Mouse (Mus musculus): ENCODE measurements around the gene Camk2n1. TPM values are rescaled to one million over a fixed set of nuclear protein-coding genes. Genes with fewer than 3 reads are reported as not detected.
"Not testable (repeated sequence)": the region's sequence is repeated elsewhere in the genome, so short reads cannot be mapped to it uniquely, and the experiment has no call there.

Camk2n1 gene
- polyA plus RNA-seq, 1 experiment from 2014 or later: 7.5 TPM

DNA sequence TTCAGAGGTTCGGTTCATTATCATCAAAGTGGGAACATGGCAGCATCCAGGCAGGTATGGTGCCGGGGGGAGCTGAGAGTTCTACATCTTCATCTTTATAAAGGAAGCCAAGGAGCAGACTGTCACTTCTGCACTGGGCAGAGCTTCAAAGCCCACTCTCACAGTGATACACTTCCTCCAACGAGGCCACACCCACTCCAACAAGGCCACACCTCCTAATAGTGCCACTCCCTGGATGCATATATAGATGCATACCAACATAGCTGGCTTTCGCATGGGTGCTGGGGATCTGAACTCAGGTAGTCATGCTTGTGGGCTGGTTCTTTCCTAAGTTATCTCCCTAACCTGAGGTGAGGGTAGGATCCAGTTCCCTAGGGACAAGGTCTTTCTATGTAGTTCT lies 36.2 kb upstream of the Camk2n1 start:
- DNase-seq (ENCODE audit: low spot score): no peak
- Histone ChIP-seq H3K9ac (ENCODE audit: low read length) (no peak overlapping the region), H3K9me3 (replicated peaks; ENCODE audit: control insufficient read depth, low read length) (no peaks in the 10 kb centered on the region), H3K27ac (ENCODE audit: low read depth, low read length) (no peak overlapping the region), H3K4me2 (ENCODE audit: low read length) (no peak overlapping the region), H3K4me3 (ENCODE audit: low read depth, low read length) (no peak overlapping the region), H3K36me3 (ENCODE audit: control insufficient read depth, insufficient read depth, low read length) (no peaks in the 10 kb centered on the region), H3K27me3 (replicated peaks; ENCODE audit: control insufficient read depth, insufficient read depth, low read length) (no peaks in the 10 kb centered on the region), H3K4me1 (ENCODE audit: control insufficient read depth, insufficient read depth, low read length) (peaks cover 3% of the 10 kb centered on the region; the same call in 1 of the 2 replicates)
- no peak for ATAC-seq
- WGBS: 81% methylated on average over 4 of the region's 4 CpGs

DNA sequence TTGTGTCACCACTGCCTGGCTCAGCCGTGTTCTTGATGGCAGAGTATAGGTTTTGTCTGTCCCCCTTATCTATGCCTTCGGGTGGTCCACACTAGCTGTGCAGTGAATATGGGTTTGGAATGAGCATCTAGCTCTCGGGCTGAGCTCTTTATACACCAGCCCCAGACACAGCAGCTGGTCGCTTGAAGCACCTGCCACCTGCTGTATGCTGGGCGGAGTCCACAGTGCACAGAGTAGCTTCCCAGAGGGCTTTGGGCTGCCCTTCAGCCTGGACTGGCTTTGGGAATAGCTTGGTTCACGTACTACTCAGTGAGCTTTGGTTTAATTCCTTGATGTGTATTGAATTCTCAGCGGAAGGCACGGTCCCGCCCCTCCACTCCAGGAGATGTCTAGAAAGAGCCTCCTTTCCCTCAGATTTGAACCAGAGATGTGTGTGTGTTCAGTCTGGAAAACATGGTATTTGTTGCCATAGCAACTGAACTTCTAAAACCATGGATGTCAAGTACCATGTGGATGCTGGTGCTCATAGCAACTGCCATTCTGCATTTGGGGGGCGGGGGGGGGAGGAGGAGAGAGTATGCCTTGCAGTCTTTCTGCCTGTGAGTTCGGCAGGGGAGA lies 35.7 kb upstream of the Camk2n1 start:
- ATAC-seq: no peak
- 53% methylated on average over 11 of the region's 11 CpGs for WGBS
- H3K27ac ChIP-seq (ENCODE audit: low read depth, low read length): no peak overlapping the region

DNA sequence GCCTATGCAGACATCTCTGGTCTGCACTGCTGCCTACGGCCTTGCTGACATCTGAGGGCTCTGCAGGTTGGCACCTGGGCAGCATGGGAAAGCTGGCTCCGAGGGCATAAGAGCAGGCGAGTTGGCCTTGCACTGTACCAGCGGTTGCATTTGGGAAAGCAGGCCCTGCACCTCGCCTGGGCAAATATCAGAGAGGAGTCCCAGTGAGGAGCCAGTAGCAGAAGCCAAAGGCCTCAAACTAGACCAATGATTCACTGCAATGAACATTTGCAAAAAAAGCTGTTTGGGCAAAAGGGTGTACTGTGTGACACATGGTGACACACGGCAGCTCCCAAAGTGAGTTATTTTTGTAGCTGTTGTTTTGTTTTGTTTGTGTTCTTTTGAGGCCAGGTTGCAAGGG lies 29.1 kb upstream of the Camk2n1 start:
- no peaks in the 10 kb centered on the region for H3K4me1 ChIP-seq (ENCODE audit: control insufficient read depth, insufficient read depth, low read length)
- no peaks in the 10 kb centered on the region for H3K36me3 ChIP-seq (ENCODE audit: control insufficient read depth, insufficient read depth, low read length)
- WGBS: 78% methylated on average over 6 of the region's 6 CpGs
- no peak overlapping the region for H3K4me3 ChIP-seq (ENCODE audit: low read depth, low read length)
- DNase-seq (ENCODE audit: low spot score): no peak
- ATAC-seq: no peak
- H3K9ac ChIP-seq (ENCODE audit: low read length): no peak overlapping the region
- no peak overlapping the region for H3K4me2 ChIP-seq (ENCODE audit: low read length)
- no peaks in the 10 kb centered on the region for H3K9me3 ChIP-seq (replicated peaks; ENCODE audit: control insufficient read depth, low read length)
- no peaks in the 10 kb centered on the region for H3K27me3 ChIP-seq (replicated peaks; ENCODE audit: control insufficient read depth, insufficient read depth, low read length)
- H3K27ac ChIP-seq (ENCODE audit: low read depth, low read length): no peak overlapping the region

More for the DNA sequence above, 35.7 kb upstream of the Camk2n1 start:
- DNase-seq (ENCODE audit: low spot score): peak; percentile 47
- Histone ChIP-seq H3K4me1 (ENCODE audit: control insufficient read depth, insufficient read depth, low read length) (peaks cover 3% of the 10 kb centered on the region; the same call in 1 of the 2 replicates), H3K9me3 (replicated peaks; ENCODE audit: control insufficient read depth, low read length) (no peaks in the 10 kb centered on the region), H3K4me2 (ENCODE audit: low read length) (no peak overlapping the region), H3K9ac (ENCODE audit: low read length) (no peak overlapping the region), H3K4me3 (ENCODE audit: low read depth, low read length) (no peak overlapping the region), H3K36me3 (ENCODE audit: control insufficient read depth, insufficient read depth, low read length) (no peaks in the 10 kb centered on the region), H3K27me3 (replicated peaks; ENCODE audit: control insufficient read depth, insufficient read depth, low read length) (no peaks in the 10 kb centered on the region)

DNA sequence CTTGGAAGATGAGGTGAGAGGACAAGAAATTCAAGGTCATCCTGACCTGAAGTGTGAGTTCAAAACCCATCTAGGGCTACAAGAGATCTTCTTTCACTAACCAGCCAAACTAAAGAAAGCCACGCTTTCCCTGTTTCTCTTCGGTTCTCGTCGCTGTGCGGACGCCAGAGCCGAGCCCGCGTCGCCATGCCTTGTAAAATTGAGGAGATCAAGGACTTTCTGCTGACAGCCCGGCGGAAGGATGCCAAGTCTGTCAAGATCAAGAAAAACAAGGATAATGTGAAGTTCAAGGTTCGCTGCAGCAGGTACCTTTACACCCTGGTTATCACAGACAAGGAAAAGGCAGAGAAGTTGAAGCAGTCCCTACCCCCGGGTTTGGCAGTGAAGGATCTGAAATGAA lies 28.5 kb upstream of the Camk2n1 start:
- H3K4me2 ChIP-seq (ENCODE audit: low read length); H3K36me3 ChIP-seq (ENCODE audit: control insufficient read depth, insufficient read depth, low read length); H3K4me1 ChIP-seq (ENCODE audit: control insufficient read depth, insufficient read depth, low read length); H3K9me3 ChIP-seq (replicated peaks; ENCODE audit: control insufficient read depth, low read length); H3K4me3 ChIP-seq (ENCODE audit: low read depth, low read length); ATAC-seq; H3K9ac ChIP-seq (ENCODE audit: low read length); DNase-seq (ENCODE audit: low spot score); H3K27me3 ChIP-seq (replicated peaks; ENCODE audit: control insufficient read depth, insufficient read depth, low read length); H3K27ac ChIP-seq (ENCODE audit: low read depth, low read length): not testable (repeated sequence)
- WGBS: 90% methylated on average over 14 of the region's 14 CpGs

DNA sequence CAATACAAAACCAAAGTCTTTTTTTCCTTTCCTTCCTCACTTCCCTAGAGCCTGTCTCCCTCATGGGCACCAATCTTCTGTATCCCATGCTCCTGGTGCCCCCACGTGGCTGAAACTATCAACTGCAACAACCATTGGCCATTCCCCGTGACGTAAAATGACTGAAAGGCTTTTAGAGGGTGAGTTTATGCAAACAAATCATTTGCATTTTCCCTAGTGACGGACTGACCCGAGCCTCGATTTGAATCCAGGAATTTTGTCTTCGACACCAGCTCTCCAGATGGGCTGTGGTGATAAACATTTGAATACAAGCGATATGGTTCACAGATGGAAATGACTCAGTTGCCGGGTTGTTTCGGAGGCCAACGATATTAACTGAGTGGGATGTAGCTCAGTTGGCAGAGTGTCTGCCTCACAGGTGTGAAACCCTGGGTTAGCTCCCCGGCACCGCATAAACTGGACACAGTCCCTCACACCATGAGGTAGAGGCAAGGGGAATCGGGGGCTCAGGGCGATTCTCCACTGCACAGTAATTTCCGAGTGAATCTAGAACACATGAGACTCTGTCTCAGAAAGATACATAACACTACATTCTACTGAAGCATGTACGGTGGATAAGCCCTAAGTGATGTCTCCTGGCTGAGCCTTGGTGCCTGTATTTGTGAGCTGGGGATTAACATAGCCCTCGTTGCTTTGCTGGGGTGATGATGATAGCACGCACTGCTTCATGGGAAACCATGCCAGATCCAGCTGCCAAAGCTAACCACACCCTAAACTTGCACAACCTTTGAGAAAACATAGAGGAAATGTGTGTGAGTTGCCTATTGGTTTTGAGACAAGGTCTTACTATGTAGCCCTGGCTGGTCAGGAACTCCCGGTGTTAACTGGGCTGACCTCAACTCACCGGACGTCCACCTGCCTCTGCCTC lies 27.1 kb upstream of the Camk2n1 start:
- DNase-seq (ENCODE audit: low spot score) (peak; percentile 88), ATAC-seq (peak; percentile 60)
- Histone ChIP-seq H3K9ac (ENCODE audit: low read length) (peak overlapping the region; percentile 10; the same call in 1 of the 2 replicates), H3K27me3 (replicated peaks; ENCODE audit: control insufficient read depth, insufficient read depth, low read length) (no peaks in the 10 kb centered on the region), H3K4me3 (ENCODE audit: low read depth, low read length) (no peak overlapping the region), H3K4me2 (ENCODE audit: low read length) (0 out of 2 replicates have a peak overlapping the region, but pooled peaks have one; percentile 8), H3K9me3 (replicated peaks; ENCODE audit: control insufficient read depth, low read length) (no peaks in the 10 kb centered on the region), H3K4me1 (ENCODE audit: control insufficient read depth, insufficient read depth, low read length) (no peaks in the 10 kb centered on the region), H3K36me3 (ENCODE audit: control insufficient read depth, insufficient read depth, low read length) (no peaks in the 10 kb centered on the region), H3K27ac (ENCODE audit: low read depth, low read length) (no peak overlapping the region)
- 40% methylated on average over 22 of the region's 22 CpGs for WGBS

DNA sequence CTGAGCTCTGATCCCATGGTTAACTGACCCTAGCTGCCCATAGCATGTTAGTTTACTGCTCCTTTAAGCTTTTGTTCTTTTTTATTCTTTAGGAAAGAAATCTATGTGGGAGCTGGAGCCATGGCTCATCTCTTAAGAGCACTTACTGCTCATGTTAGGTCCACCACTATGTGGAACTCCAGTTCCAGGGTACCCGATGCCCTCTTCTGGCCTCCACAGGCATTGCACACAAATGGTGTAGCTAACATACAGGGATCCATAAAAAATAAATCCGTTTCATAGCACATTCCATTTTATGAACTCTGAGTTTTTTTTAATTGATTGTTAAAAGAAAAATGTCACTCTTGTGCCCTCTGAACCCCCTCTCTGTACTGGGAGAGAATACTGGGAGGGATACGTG lies 24.3 kb upstream of the Camk2n1 start:
- Histone ChIP-seq H3K27me3 (replicated peaks; ENCODE audit: control insufficient read depth, insufficient read depth, low read length) (no peaks in the 10 kb centered on the region; the same call in 1 of the 2 replicates), H3K9me3 (replicated peaks; ENCODE audit: control insufficient read depth, low read length) (no peaks in the 10 kb centered on the region), H3K27ac (ENCODE audit: low read depth, low read length) (no peak overlapping the region), H3K4me3 (ENCODE audit: low read depth, low read length) (no peak overlapping the region), H3K36me3 (ENCODE audit: control insufficient read depth, insufficient read depth, low read length) (no peaks in the 10 kb centered on the region), H3K9ac (ENCODE audit: low read length) (no peak overlapping the region), H3K4me1 (ENCODE audit: control insufficient read depth, insufficient read depth, low read length) (no peaks in the 10 kb centered on the region), H3K4me2 (ENCODE audit: low read length) (no peak overlapping the region)
- peak; percentile 49 for DNase-seq (ENCODE audit: low spot score)
- WGBS: 33% methylated on average over 3 of the region's 3 CpGs
- ATAC-seq: no peak

DNA sequence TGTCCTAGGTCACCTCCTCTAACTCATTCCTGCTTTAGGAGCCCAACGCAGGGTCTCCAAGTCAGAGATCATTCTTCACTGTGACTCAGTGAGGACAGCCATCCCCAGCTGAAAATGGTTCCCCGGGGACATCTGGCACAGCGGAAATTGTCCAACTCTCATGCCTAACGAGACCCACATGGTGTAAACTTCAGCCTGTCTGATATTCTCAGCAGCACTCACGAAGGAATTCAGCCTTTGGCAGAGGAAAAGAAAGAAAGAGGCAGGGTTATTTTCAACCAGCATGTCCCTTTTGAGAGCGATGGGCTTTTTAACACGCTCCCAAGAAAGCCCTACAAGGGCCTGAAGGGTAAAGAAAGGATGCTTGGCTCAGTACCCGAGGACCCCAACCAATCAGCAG lies 22.8 kb upstream of the Camk2n1 start:
- no peaks in the 10 kb centered on the region for H3K9me3 ChIP-seq (replicated peaks; ENCODE audit: control insufficient read depth, low read length)
- ATAC-seq: no peak
- no peak overlapping the region for H3K27ac ChIP-seq (ENCODE audit: low read depth, low read length)
- H3K36me3 ChIP-seq (ENCODE audit: control insufficient read depth, insufficient read depth, low read length): peaks cover 1% of the 10 kb centered on the region; the same call in 1 of the 2 replicates
- no peak overlapping the region for H3K4me2 ChIP-seq (ENCODE audit: low read length)
- no peak overlapping the region for H3K9ac ChIP-seq (ENCODE audit: low read length)
- H3K4me1 ChIP-seq (ENCODE audit: control insufficient read depth, insufficient read depth, low read length): peaks cover 6% of the 10 kb centered on the region
- no peak overlapping the region for H3K4me3 ChIP-seq (ENCODE audit: low read depth, low read length)
- H3K27me3 ChIP-seq (replicated peaks; ENCODE audit: control insufficient read depth, insufficient read depth, low read length): no peaks in the 10 kb centered on the region; the same call in 1 of the 2 replicates
- no peak for DNase-seq (ENCODE audit: low spot score)
- 50% methylated on average over 8 of the region's 8 CpGs for WGBS

DNA sequence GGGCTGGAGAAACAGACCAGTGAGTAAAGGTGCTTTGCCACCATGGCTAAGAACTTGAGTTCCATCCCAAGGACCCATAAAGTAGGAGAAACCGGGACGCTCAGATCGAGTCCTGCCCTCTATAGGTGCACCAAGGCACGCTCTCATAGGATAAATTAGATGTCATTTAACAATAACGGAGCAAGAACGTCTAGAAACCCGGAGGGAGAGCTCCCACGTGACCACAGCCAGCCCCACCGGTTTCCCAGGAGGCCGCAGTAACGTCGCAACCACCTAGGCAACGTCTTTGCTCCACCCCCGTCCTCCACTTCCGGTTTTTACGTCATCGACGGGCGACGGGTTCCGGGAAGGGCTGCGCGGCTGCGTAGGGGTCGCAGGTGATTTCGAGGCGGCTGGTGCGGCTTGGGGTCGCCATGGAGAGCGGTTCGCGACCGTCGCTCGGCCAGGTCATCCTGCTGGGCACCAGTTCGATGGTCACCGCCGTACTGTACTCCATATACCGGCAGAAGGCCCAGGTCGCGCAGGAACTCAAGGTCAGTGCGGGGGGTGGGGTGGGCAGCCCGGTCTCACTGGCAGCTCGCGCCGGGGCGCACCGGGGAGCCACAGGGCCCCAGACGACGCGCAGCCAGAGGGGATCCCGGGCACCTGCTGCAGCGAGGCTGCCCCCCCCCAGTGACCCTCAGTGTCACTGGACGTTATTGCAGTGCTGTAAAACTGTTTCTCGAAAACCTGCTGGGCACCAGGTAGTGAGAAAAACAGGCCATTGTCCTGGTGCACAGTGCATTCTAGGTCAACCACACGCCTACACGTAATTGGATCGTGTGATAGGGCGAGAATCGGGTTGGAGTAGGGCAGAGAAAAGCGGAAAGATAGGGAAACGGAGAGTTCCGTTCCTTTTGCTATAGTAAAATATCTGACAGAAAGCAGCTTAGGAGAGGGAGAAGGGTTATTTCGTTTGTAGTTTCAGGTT lies 19.5 kb upstream of the Camk2n1 start, which contains the start of gene Mul1:
Gene Mul1, plus strand, starts transcription at position 325 of the 970 bp plus-strand sequence.
- ATAC-seq (peak; percentile 97), DNase-seq (ENCODE audit: low spot score) (peak; percentile 97)
- Histone ChIP-seq H3K9ac (ENCODE audit: low read length) (peak within 1 kb of the TSS; percentile 81), H3K36me3 (ENCODE audit: control insufficient read depth, insufficient read depth, low read length) (peaks cover 34% of the 10 kb centered on the region), H3K4me3 (ENCODE audit: low read depth, low read length) (peak within 1 kb of the TSS; percentile 94), H3K4me1 (ENCODE audit: control insufficient read depth, insufficient read depth, low read length) (peaks cover 6% of the 10 kb centered on the region), H3K4me2 (ENCODE audit: low read length) (peak within 1 kb of the TSS; percentile 86), H3K9me3 (replicated peaks; ENCODE audit: control insufficient read depth, low read length) (no peaks in the 10 kb centered on the region), H3K27me3 (replicated peaks; ENCODE audit: control insufficient read depth, insufficient read depth, low read length) (no peaks in the 10 kb centered on the region; the same call in 1 of the 2 replicates), H3K27ac (ENCODE audit: low read depth, low read length) (peak within 1 kb of the TSS; percentile 82)
- WGBS: 1% methylated on average over 64 of the region's 64 CpGs

Data from forebrain, embryonic 14.5 days (tissue).